Comparison of ENCODE assay signal across 22 mouse cellular contexts in genomic region chr12:107127591-107127990, GRCm38 (mm10).
DNase-seq lines count a peak whose midpoint lies in the region; ATAC-seq and TF ChIP-seq lines count a peak whose summit lies in the region.
"Had no signal": no experiment of that assay in that cellular context is flagged by ENCODE, and none has a peak within 500 bp of the region (broad histone marks: within the 10 kb centered on the region; RNA-seq: fewer than 3 reads in every experiment).

No protein-coding gene starts in this region.

- peak overlapping the region; percentile 52 for H3K27ac ChIP-seq in thymus, adult 2 months (ENCODE audit: control insufficient read depth, insufficient read depth, low read length)
- H3K27ac ChIP-seq: embryonic facial prominence, embryonic 12.5 days; embryonic facial prominence, embryonic 15.5 days; gastrocnemius, adult 2 months; hindbrain, embryonic 12.5 days; hindbrain, embryonic 15.5 days had no signal

- DNase-seq in thymus, adult 2 months: no peak
- no peak for DNase-seq in thymus, postnatal 10 days (ENCODE audit: low spot score in 2 of 2)
- peak; percentile 78 for DNase-seq in CD4-positive helper T cell, adult 2 months (ENCODE audit: low read depth, low spot score)
- peak; percentile 60 for DNase-seq in naive thymus-derived CD4-positive, alpha-beta T cell, adult 2 months (ENCODE audit: low read depth)
- DNase-seq in right cerebral cortex, postnatal 25 days: no peak
- DNase-seq in gastrocnemius, postnatal 25 days: no peak
- DNase-seq: adrenal gland, postnatal 10 days; adrenal gland, postnatal 36 days; cerebellum, adult 11 months; cerebellum, adult 2 months; cerebellum, adult 9-11 months; cerebellum, postnatal 25 days; forebrain, postnatal 0 days; gastrocnemius, adult 2 months; gastrocnemius, postnatal 14 days had no signal

- 91% methylated on average over 3 of the region's 3 CpGs for WGBS in thymus, adult 2 months

- H3K36me3 ChIP-seq in thymus, adult 2 months (ENCODE audit: control insufficient read depth, insufficient read depth, low read length): no peaks in the 10 kb centered on the region
- H3K36me3 ChIP-seq: embryonic facial prominence, embryonic 12.5 days; embryonic facial prominence, embryonic 15.5 days; hindbrain, embryonic 12.5 days; hindbrain, embryonic 15.5 days had no signal

- peak; percentile 28 for ATAC-seq in activated CD4-positive, CD25-positive, alpha-beta regulatory T cell, adult 4 months
- ATAC-seq in megakaryocyte progenitor cell, adult 5-6 weeks (replicated peaks; ENCODE audit: poor library complexity): no peak
- ATAC-seq: forebrain, embryonic 14.5 days; forebrain, postnatal 0 days had no signal

- no peak for TF ChIP-seq POLR2A in thymus, adult 2 months (IDR thresholded peaks at IDR 0.05; ENCODE audit: control insufficient read depth, extremely low read depth, insufficient read depth, low read length, poor library complexity)

- peaks cover 77% of the 10 kb centered on the region for H3K4me1 ChIP-seq in thymus, adult 2 months (replicated peaks; ENCODE audit: control insufficient read depth, insufficient read depth, low read length)
- H3K4me1 ChIP-seq: embryonic facial prominence, embryonic 15.5 days had no signal

- TF ChIP-seq CTCF in thymus, adult 2 months (IDR thresholded peaks at IDR 0.05; ENCODE audit: borderline replicate concordance, control insufficient read depth, extremely low read depth, insufficient read depth, low read length, poor library complexity): no peak

- H3K27me3 ChIP-seq in thymus, adult 2 months (ENCODE audit: control insufficient read depth, insufficient read depth, low read length): no peaks in the 10 kb centered on the region
- H3K27me3 ChIP-seq: embryonic facial prominence, embryonic 12.5 days; embryonic facial prominence, embryonic 15.5 days; hindbrain, embryonic 12.5 days; hindbrain, embryonic 15.5 days had no signal

- no peak overlapping the region for H3K4me3 ChIP-seq in thymus, adult 2 months (ENCODE audit: control insufficient read depth, insufficient read depth, low read length)
- H3K4me3 ChIP-seq: embryonic facial prominence, embryonic 12.5 days; embryonic facial prominence, embryonic 15.5 days; gastrocnemius, adult 2 months; hindbrain, embryonic 12.5 days; hindbrain, embryonic 15.5 days had no signal

Comparison
In these comparisons a context has a peak if more than half of its experiments do, and no peak if none do; other contexts are left out.
1. DNase-seq: peak in CD4-positive helper T cell, adult 2 months (single experiment) and naive thymus-derived CD4-positive, alpha-beta T cell, adult 2 months (single experiment); none in thymus, adult 2 months (single experiment), thymus, postnatal 10 days (0 of 2), right cerebral cortex, postnatal 25 days (single experiment) and gastrocnemius, postnatal 25 days (single experiment).